Mouse (Mus musculus): ENCODE results near the gene H2al2c.
"Not testable (repeated sequence)": the region's sequence is repeated elsewhere in the genome, so short reads cannot be mapped to it uniquely, and the experiment has no call there.

GRCm38 (mm10) chrY:2598799-2599198 is at the start of gene H2al2c:
- not testable (repeated sequence) for TF ChIP-seq USF1 (IDR thresholded peaks at IDR 0.05; ENCODE audit: low read depth, low read length); TBP (IDR thresholded peaks at IDR 0.05; ENCODE audit: low read depth, low read length); JUND (IDR thresholded peaks at IDR 0.05; ENCODE audit: low read depth, low read length); MAFK (IDR thresholded peaks at IDR 0.05; ENCODE audit: borderline replicate concordance, low read depth, low read length); CHD1 (IDR thresholded peaks at IDR 0.05; ENCODE audit: low read depth, low read length); MYC (IDR thresholded peaks at IDR 0.05; ENCODE audit: low read depth, low read length); CHD2 (IDR thresholded peaks at IDR 0.05; ENCODE audit: low read length); ZC3H11A (IDR thresholded peaks at IDR 0.05; ENCODE audit: low read depth, low read length)

Measured in MEL (cell line).